Mouse (Mus musculus): ENCODE measurements around the gene Olfr490.

Olfr490 gene

GRCm38 (mm10) chr7:108288834-108289233 lies at the start of gene Olfr490:
Gene Olfr490 (minus strand): TSS chr7:108288934.
- DNase-seq (ENCODE audit: low read depth): no peak

GRCm38 (mm10) chr7:108323574-108323973 lies 34.8 kb upstream of the Olfr490 start, which contains the start of gene Olfr492:
Gene Olfr492 (minus strand): TSS chr7:108323674.
- no peak for DNase-seq (ENCODE audit: low read depth)

- no peak for DNase-seq (ENCODE audit: low read depth)
These were observed 24.4 kb upstream of the Olfr490 start, which contains the start of gene Olfr491 for GRCm38 (mm10) chr7:108313151-108313550. Gene Olfr491 (plus strand): TSS chr7:108313451.

GRCm38 (mm10) chr7:108258247-108258646 lies 30.5 kb downstream of the Olfr490 start, which contains the start of gene Olfr488:
Gene Olfr488 (minus strand): TSS chr7:108258347.
- DNase-seq (ENCODE audit: low read depth): no peak
